Mouse (Mus musculus) gastrocnemius, adult 2 months (tissue): ENCODE results near the gene Epb41l4b. TPM values are rescaled to one million over a fixed set of nuclear protein-coding genes. Genes with fewer than 3 reads are reported as not detected.
A peak's percentile ranks its signal among the peaks of the same experiment; 100 is the strongest.

Experiments
- DNase-seq: peaks from one replicate; pipeline ENCODE4 v3.0.0; 2022
- H3K27ac ChIP-seq: fragments of 200-600 bp; 2 replicates; pipeline ENCODE4 v1.8.1; 2022; ENCODE audit warnings: mild to moderate bottlenecking
- H3K4me3 ChIP-seq: fragments of 200-600 bp; 2 replicates; pipeline ENCODE4 v1.8.1; 2022; ENCODE audit warnings: mild to moderate bottlenecking, moderate library complexity
- CTCF ChIP-seq: fragments of 200-600 bp; IDR thresholded peaks from 2 replicates; pipeline ENCODE4 v1.8.1; 2022; ENCODE audit warnings: antibody characterized with exemption, mild to moderate bottlenecking, moderate library complexity
- intact Hi-C: fragments of 180-260 bp; cut with DNase I; formaldehyde crosslinking; loops from one replicate; pipeline ENCODE4 v1.15.1; 2025
- total RNA-seq, 2 experiments: library from RNA; stranded (reverse); gene quantifications; 2 replicates each; pipeline ENCODE4 v1.2.3; 2021

Gene Epb41l4b
- total RNA-seq, 2 experiments from 2014 or later, result 2.5 to 3.1 TPM

- no peak overlapping the region for H3K27ac ChIP-seq
- intact Hi-C loops, result no loop called here
- no peak for TF ChIP-seq CTCF
- no peak for DNase-seq
- H3K4me3 ChIP-seq, result no peak overlapping the region
Observed at GRCm38 (mm10) chr4:56953235-56953634, 190.0 kb downstream of the Epb41l4b start.

- no peak overlapping the region for H3K4me3 ChIP-seq
- no peak for TF ChIP-seq CTCF
- no peak for DNase-seq
- H3K27ac ChIP-seq, result no peak overlapping the region
- intact Hi-C loops, result no loop called here
Observed at GRCm38 (mm10) chr4:56951701-56952100, 191.5 kb downstream of the Epb41l4b start.

GRCm38 (mm10) chr4:56949494-56949893 lies 193.7 kb downstream of the Epb41l4b start:
- no peak for TF ChIP-seq CTCF
- Histone ChIP-seq H3K27ac (no peak overlapping the region), H3K4me3 (no peak overlapping the region)
- intact Hi-C loops, result no loop called here
- no peak for DNase-seq

GRCm38 (mm10) chr4:56946641-56947640 lies 196.3 kb downstream of the Epb41l4b start, which contains the start of gene Tmem245:
TSS of gene Tmem245 (minus strand) at chr4:56947437.
- DNase-seq, result peak; percentile 97
- Histone ChIP-seq H3K27ac (peak within 1 kb of the TSS; percentile 97), H3K4me3 (peak within 1 kb of the TSS; percentile 79)
- intact Hi-C loops, result no loop called here
- no peak for TF ChIP-seq CTCF

GRCm38 (mm10) chr4:56946180-56946579 lies 197.1 kb downstream of the Epb41l4b start:
- TF ChIP-seq CTCF, result no peak
- peak overlapping the region; percentile 97 for H3K27ac ChIP-seq
- no peak for DNase-seq
- intact Hi-C loops, result no loop called here
- peak overlapping the region; percentile 79 for H3K4me3 ChIP-seq

GRCm38 (mm10) chr4:56944286-56944685 lies 199.0 kb downstream of the Epb41l4b start:
- DNase-seq, result peak; percentile 70
- Histone ChIP-seq H3K27ac (peak overlapping the region; percentile 97), H3K4me3 (peak overlapping the region; percentile 37)
- TF ChIP-seq CTCF, result peak; percentile 32
- intact Hi-C loops, result no loop called here

- Histone ChIP-seq H3K27ac (peak overlapping the region; percentile 97), H3K4me3 (no peak overlapping the region)
- intact Hi-C loops, result no loop called here
- no peak for DNase-seq
- TF ChIP-seq CTCF, result no peak
Observed at GRCm38 (mm10) chr4:56943258-56943657, 200.0 kb downstream of the Epb41l4b start.

GRCm38 (mm10) chr4:56942567-56942966 lies 200.7 kb downstream of the Epb41l4b start:
- DNase-seq, result no peak
- Histone ChIP-seq H3K27ac (peak overlapping the region; percentile 97), H3K4me3 (no peak overlapping the region)
- no peak for TF ChIP-seq CTCF
- intact Hi-C loops, result no loop called here

Other genes starting within 250 kb of the Epb41l4b start
- gene Tmem245, start 196.0 kb downstream of the Epb41l4b start, total RNA-seq, result 10 to 100 TPM; 18.0 to 24.6 TPM
- gene Frrs1l, start 153.0 kb downstream of the Epb41l4b start, total RNA-seq, result under 1 TPM in 1 of 2 experiments, not detected in 1; 0.03 TPM
- 10 to 100 TPM; 29.8 to 77.3 TPM for gene Ptpn3, start 158.4 kb upstream of the Epb41l4b start, total RNA-seq